Mouse (Mus musculus): ENCODE data around the gene Tmco3. TPM values are rescaled to one million over a fixed set of nuclear protein-coding genes. Genes with fewer than 3 reads are reported as not detected.
A peak's percentile ranks its signal among the peaks of the same experiment; 100 is the strongest.

Gene Tmco3
- polyA plus RNA-seq, 1 experiment = 16.7 TPM

- TF ChIP-seq GATA1 (IDR thresholded peaks at IDR 0.05; ENCODE audit: borderline replicate concordance, low read length) (no peak), FLI1 (IDR thresholded peaks at IDR 0.05; ENCODE audit: low read length) (no peak)
- Histone ChIP-seq H3K27me3 (replicated peaks) (no peaks in the 10 kb centered on the region), H3K9me3 (peaks cover 4% of the 10 kb centered on the region; the same call in 1 of the 2 replicates), H3K36me3 (replicated peaks; ENCODE audit: low read length) (peaks cover 33% of the 10 kb centered on the region), H3K4me1 (peaks cover 61% of the 10 kb centered on the region), H3K4me3 (replicated peaks) (peak within 1 kb of the TSS; percentile 92)
Measured at GRCm38 (mm10) chr8:13338255-13338860, 50.4 kb downstream of the Tmco3 start, which contains the start of gene Tfdp1. Gene Tfdp1 (plus strand): TSS chr8:13338751.

- Histone ChIP-seq H3K27me3 (replicated peaks) (no peaks in the 10 kb centered on the region), H3K4me3 (replicated peaks) (peak overlapping the region; percentile 92), H3K4me1 (peaks cover 68% of the 10 kb centered on the region), H3K36me3 (replicated peaks; ENCODE audit: low read length) (peaks cover 40% of the 10 kb centered on the region), H3K9me3 (peaks cover 4% of the 10 kb centered on the region; the same call in 1 of the 2 replicates)
- TF ChIP-seq GATA1 (IDR thresholded peaks at IDR 0.05; ENCODE audit: borderline replicate concordance, low read length) (no peak), FLI1 (IDR thresholded peaks at IDR 0.05; ENCODE audit: low read length) (no peak)
Measured at GRCm38 (mm10) chr8:13338901-13339645, 51.1 kb downstream of the Tmco3 start.

GRCm38 (mm10) chr8:13339646-13339990 lies 51.6 kb downstream of the Tmco3 start:
- H3K4me1 ChIP-seq = peaks cover 73% of the 10 kb centered on the region

GRCm38 (mm10) chr8:13340650-13341049 lies 52.7 kb downstream of the Tmco3 start:
- no peak for TF ChIP-seq FLI1 (IDR thresholded peaks at IDR 0.05; ENCODE audit: low read length)
- no peak for TF ChIP-seq GATA1 (IDR thresholded peaks at IDR 0.05; ENCODE audit: borderline replicate concordance, low read length)
- no peaks in the 10 kb centered on the region for H3K27me3 ChIP-seq (replicated peaks)
- no peaks in the 10 kb centered on the region for H3K9me3 ChIP-seq
- peaks cover 56% of the 10 kb centered on the region for H3K36me3 ChIP-seq (replicated peaks; ENCODE audit: low read length)
- H3K4me3 ChIP-seq (replicated peaks) = peak overlapping the region; percentile 48
- peaks cover 83% of the 10 kb centered on the region for H3K4me1 ChIP-seq

More at GRCm38 (mm10) chr8:13339646-13339990, 51.6 kb downstream of the Tmco3 start:
- Histone ChIP-seq H3K36me3 (replicated peaks; ENCODE audit: low read length) (peaks cover 45% of the 10 kb centered on the region), H3K9me3 (peaks cover 3% of the 10 kb centered on the region; the same call in 1 of the 2 replicates), H3K4me3 (replicated peaks) (peak overlapping the region; percentile 92), H3K27me3 (replicated peaks) (no peaks in the 10 kb centered on the region)
- no peak for TF ChIP-seq GATA1 (IDR thresholded peaks at IDR 0.05; ENCODE audit: borderline replicate concordance, low read length)
- no peak for TF ChIP-seq FLI1 (IDR thresholded peaks at IDR 0.05; ENCODE audit: low read length)

- no peak overlapping the region for H3K4me3 ChIP-seq (replicated peaks)
- TF ChIP-seq FLI1 (IDR thresholded peaks at IDR 0.05; ENCODE audit: low read length) = no peak
- TF ChIP-seq GATA1 (IDR thresholded peaks at IDR 0.05; ENCODE audit: borderline replicate concordance, low read length) = no peak
- H3K4me1 ChIP-seq = peaks cover 90% of the 10 kb centered on the region
Measured at GRCm38 (mm10) chr8:13342340-13342739, 54.4 kb downstream of the Tmco3 start.

GRCm38 (mm10) chr8:13343134-13343533 lies 55.1 kb downstream of the Tmco3 start:
- no peak for TF ChIP-seq GATA1 (IDR thresholded peaks at IDR 0.05; ENCODE audit: borderline replicate concordance, low read length)
- no peak for TF ChIP-seq FLI1 (IDR thresholded peaks at IDR 0.05; ENCODE audit: low read length)
- H3K27me3 ChIP-seq (replicated peaks) = no peaks in the 10 kb centered on the region
- H3K4me3 ChIP-seq (replicated peaks) = no peak overlapping the region
- H3K36me3 ChIP-seq (replicated peaks; ENCODE audit: low read length) = peaks cover 80% of the 10 kb centered on the region
- 0 out of 2 replicates have a peak, but pooled peaks cover 3% of the 10 kb centered on the region for H3K9me3 ChIP-seq
- peaks cover 86% of the 10 kb centered on the region for H3K4me1 ChIP-seq

More at GRCm38 (mm10) chr8:13342340-13342739, 54.4 kb downstream of the Tmco3 start:
- no peaks in the 10 kb centered on the region for H3K9me3 ChIP-seq
- H3K27me3 ChIP-seq (replicated peaks) = no peaks in the 10 kb centered on the region
- peaks cover 73% of the 10 kb centered on the region for H3K36me3 ChIP-seq (replicated peaks; ENCODE audit: low read length)

- Histone ChIP-seq H3K36me3 (replicated peaks; ENCODE audit: low read length) (peaks cover 94% of the 10 kb centered on the region), H3K27me3 (replicated peaks) (no peaks in the 10 kb centered on the region), H3K9me3 (0 out of 2 replicates have a peak, but pooled peaks cover 3% of the 10 kb centered on the region), H3K4me3 (replicated peaks) (no peak overlapping the region), H3K4me1 (peaks cover 92% of the 10 kb centered on the region)
- TF ChIP-seq FLI1 (IDR thresholded peaks at IDR 0.05; ENCODE audit: low read length) (no peak), GATA1 (IDR thresholded peaks at IDR 0.05; ENCODE audit: borderline replicate concordance, low read length) (no peak)
Measured at GRCm38 (mm10) chr8:13350052-13350451, 62.1 kb downstream of the Tmco3 start.

GRCm38 (mm10) chr8:13351593-13351992 lies 63.6 kb downstream of the Tmco3 start:
- Histone ChIP-seq H3K4me1 (peaks cover 92% of the 10 kb centered on the region), H3K4me3 (replicated peaks) (peak overlapping the region; percentile 67), H3K27me3 (replicated peaks) (no peaks in the 10 kb centered on the region), H3K9me3 (0 out of 2 replicates have a peak, but pooled peaks cover 3% of the 10 kb centered on the region), H3K36me3 (replicated peaks; ENCODE audit: low read length) (peaks cover 94% of the 10 kb centered on the region)
- TF ChIP-seq FLI1 (IDR thresholded peaks at IDR 0.05; ENCODE audit: low read length) (no peak), GATA1 (IDR thresholded peaks at IDR 0.05; ENCODE audit: borderline replicate concordance, low read length) (no peak)

GRCm38 (mm10) chr8:13352601-13353000 lies 64.6 kb downstream of the Tmco3 start:
- Histone ChIP-seq H3K27me3 (replicated peaks) (no peaks in the 10 kb centered on the region), H3K36me3 (replicated peaks; ENCODE audit: low read length) (peaks cover 94% of the 10 kb centered on the region), H3K4me1 (peaks cover 98% of the 10 kb centered on the region), H3K9me3 (0 out of 2 replicates have a peak, but pooled peaks cover 3% of the 10 kb centered on the region), H3K4me3 (replicated peaks) (peak overlapping the region; percentile 66)
- TF ChIP-seq GATA1 (IDR thresholded peaks at IDR 0.05; ENCODE audit: borderline replicate concordance, low read length) (no peak), FLI1 (IDR thresholded peaks at IDR 0.05; ENCODE audit: low read length) (no peak)
